Mouse (Mus musculus): ENCODE measurements around the gene Piwil4. TPM values are rescaled to one million over a fixed set of nuclear protein-coding genes. Genes with fewer than 3 reads are reported as not detected.
"Not testable (repeated sequence)": the region's sequence is repeated elsewhere in the genome, so short reads cannot be mapped to it uniquely, and the experiment has no call there.

The Piwil4 gene
- polyA plus RNA-seq, 1 experiment from 2014 or later = 0.11 TPM

DNA sequence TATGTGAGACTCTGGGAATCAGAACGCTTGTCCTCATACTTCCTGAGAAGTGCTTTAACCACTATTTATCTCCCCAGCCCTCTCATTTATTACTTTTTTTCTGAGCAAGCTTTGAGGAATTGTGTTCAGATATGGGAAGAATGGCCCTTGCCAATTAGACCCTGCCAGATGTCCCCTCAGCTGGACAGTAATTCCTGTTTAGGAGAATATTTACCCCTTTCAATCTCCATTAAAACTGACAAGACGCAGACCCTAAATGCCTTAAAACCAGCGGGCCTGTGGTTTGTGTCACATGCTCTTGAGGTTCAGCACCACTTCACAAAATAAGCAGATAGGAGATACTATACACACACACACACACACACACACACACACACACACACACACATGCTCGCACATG, 56.2 kb downstream of the Piwil4 start:
- no peaks in the 10 kb centered on the region for H3K4me1 ChIP-seq
- H3K4me2 ChIP-seq = no peak overlapping the region
- H3K4me3 ChIP-seq = no peak overlapping the region
- 63% methylated on average over 4 of the region's 4 CpGs for WGBS (ENCODE audit: insufficient replicate concordance)
- no peaks in the 10 kb centered on the region for H3K9me3 ChIP-seq (replicated peaks)
- no peaks in the 10 kb centered on the region for H3K27me3 ChIP-seq (replicated peaks)
- H3K27ac ChIP-seq = no peak overlapping the region
- no peak overlapping the region for H3K9ac ChIP-seq
- no peak for ATAC-seq
- H3K36me3 ChIP-seq = no peaks in the 10 kb centered on the region

DNA sequence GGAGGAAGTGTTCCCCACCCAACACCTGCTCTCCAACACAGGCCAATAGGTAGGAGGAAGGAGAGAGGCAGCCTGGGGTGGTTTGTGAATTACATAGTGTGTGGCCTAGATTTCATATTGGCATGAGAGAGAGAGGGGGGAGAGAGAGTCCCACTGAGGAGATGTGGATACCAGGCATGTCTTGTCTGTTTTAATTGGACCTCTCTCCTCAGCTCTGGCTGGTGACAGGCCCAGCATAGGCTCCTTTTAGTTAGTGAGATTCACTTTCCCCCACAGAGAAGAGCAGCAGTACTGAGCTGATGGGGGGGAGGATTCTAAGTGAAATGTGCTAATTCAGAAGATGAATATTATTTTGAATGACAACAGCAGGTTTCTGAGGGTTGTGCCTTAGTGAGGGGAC, 57.8 kb downstream of the Piwil4 start:
- Histone ChIP-seq H3K36me3 (no peaks in the 10 kb centered on the region), H3K4me2 (no peak overlapping the region), H3K4me3 (no peak overlapping the region), H3K27me3 (replicated peaks) (no peaks in the 10 kb centered on the region), H3K4me1 (no peaks in the 10 kb centered on the region), H3K9me3 (replicated peaks) (no peaks in the 10 kb centered on the region), H3K9ac (no peak overlapping the region), H3K27ac (no peak overlapping the region)
- ATAC-seq = no peak

DNA sequence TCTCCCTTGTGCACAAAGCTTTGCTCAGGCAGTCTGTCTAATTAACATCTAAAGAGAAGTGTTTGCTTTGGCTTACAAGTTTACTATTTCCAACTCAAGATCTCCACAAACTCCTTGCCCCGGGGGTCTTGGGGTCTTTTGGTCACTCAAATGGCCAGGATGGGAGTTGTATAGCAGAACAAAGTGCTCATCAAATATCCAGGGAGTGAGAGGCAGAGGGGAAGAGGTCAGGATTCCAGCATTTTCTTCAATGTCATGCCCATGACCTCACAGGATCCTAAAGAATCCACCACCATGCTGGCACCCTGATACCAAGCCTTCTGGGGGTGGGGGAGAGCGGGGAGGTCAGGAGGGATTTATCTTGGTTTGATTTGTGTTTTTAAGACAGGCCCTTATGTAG, 59.9 kb downstream of the Piwil4 start:
- Histone ChIP-seq H3K36me3 (no peaks in the 10 kb centered on the region), H3K27me3 (replicated peaks) (no peaks in the 10 kb centered on the region), H3K9me3 (replicated peaks) (no peaks in the 10 kb centered on the region), H3K27ac (no peak overlapping the region), H3K4me3 (no peak overlapping the region), H3K4me2 (no peak overlapping the region), H3K9ac (no peak overlapping the region), H3K4me1 (no peaks in the 10 kb centered on the region)
- 43% methylated on average over 2 of the region's 2 CpGs for WGBS (ENCODE audit: insufficient replicate concordance)
- ATAC-seq = no peak

DNA sequence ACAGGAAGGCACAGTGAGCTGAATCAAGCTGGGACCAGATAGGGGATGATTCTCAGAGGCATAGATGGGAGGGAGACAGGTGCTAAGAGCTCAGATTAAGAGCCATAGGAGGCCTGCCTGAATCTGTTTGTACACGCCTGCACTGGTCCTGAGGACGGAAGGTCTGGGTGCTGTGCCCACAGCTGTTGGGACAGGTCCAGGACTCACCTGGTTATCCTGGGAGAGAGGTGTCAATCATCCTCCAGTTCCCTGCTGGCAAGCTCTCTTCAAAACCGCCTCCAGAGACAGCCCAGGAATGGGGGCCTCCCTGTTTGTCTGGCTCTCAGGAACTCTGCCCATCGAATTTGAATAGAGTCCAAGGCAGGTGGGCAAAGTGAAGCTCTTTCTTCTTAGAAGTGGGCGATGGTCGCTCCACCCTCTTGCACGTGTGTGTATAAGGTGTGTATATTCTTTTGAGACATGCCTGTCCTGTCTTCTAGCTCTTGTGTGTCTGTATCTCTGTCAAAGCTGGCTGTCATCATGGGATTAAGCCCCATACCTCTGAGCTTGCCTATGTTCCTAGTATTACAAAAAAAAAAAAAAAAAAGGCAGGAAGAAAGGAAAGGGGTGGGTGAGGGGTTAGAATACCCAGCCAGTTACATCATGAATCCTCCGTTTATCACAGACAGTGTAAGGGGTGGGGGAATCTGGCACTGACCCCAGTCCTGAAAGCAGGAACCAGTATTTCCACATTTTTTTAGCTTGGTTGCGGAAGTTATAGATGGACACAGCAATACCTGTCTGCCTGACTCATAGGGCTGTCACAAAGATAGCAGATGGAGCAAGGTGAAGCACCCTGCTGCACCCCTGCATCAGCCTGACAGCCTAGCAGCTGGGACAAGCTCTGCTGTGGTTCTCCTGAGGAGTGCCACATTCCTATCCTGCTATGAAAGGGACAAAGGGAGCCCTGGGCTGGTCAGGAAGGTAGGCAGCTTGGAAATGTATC, 64.5 kb downstream of the Piwil4 start:
- Histone ChIP-seq H3K4me3 (no peak overlapping the region), H3K27ac (no peak overlapping the region), H3K4me2 (no peak overlapping the region), H3K36me3 (no peaks in the 10 kb centered on the region), H3K9me3 (replicated peaks) (no peaks in the 10 kb centered on the region), H3K9ac (no peak overlapping the region), H3K4me1 (no peaks in the 10 kb centered on the region), H3K27me3 (replicated peaks) (no peaks in the 10 kb centered on the region)
- no peak for ATAC-seq
- WGBS (ENCODE audit: insufficient replicate concordance) = 49% methylated on average over 9 of the region's 9 CpGs

DNA sequence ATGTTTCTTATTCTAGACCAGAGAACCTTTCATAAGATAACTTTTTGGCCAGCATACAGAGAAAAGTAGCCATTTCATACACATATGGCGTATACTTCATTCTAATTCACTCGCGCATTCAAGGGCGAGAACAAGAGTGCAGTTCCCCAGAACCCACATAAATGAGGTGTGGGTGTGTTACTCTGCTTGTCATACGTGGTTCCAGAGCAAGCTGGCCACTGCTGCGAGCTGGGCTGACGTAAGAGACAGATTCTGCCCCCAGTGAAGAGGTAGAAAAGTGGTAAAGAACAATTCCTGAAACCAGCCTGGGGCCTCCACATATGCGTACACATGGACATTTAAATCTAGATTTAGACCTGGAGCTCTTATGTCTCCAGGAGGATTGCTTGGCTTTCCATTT, 66.0 kb downstream of the Piwil4 start:
- no peak overlapping the region for H3K27ac ChIP-seq
- no peaks in the 10 kb centered on the region for H3K36me3 ChIP-seq
- ATAC-seq = no peak
- H3K4me2 ChIP-seq = no peak overlapping the region
- H3K27me3 ChIP-seq (replicated peaks) = no peaks in the 10 kb centered on the region
- H3K9me3 ChIP-seq (replicated peaks) = no peaks in the 10 kb centered on the region
- H3K9ac ChIP-seq = no peak overlapping the region
- H3K4me3 ChIP-seq = no peak overlapping the region
- H3K4me1 ChIP-seq = no peaks in the 10 kb centered on the region
- WGBS (ENCODE audit: insufficient replicate concordance) = 67% methylated on average over 8 of the region's 8 CpGs

DNA sequence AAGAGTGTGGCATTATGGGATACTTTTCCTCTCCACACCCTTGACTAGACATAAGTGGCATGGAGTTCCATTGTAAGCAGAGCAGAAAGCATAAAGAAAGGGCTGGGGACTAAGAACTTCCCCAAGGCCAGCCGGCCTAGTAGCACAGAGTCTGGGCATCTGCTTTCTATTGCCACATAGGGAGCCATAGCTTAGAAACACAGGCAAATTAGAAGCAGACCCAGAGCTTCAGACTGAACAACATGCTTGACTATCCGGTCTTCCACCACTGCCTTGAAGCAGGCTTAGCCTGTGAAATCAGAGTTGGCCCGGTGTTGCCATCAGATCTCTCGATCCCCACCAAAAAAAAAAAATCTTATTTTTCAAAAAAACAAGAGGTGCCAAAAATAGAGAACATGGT, 67.4 kb downstream of the Piwil4 start:
- no peak for ATAC-seq
- Histone ChIP-seq H3K9ac (no peak overlapping the region), H3K4me1 (no peaks in the 10 kb centered on the region), H3K27ac (no peak overlapping the region), H3K4me2 (no peak overlapping the region), H3K9me3 (replicated peaks) (no peaks in the 10 kb centered on the region), H3K27me3 (replicated peaks) (no peaks in the 10 kb centered on the region), H3K36me3 (no peaks in the 10 kb centered on the region), H3K4me3 (no peak overlapping the region)
- 76% methylated on average over 4 of the region's 4 CpGs for WGBS (ENCODE audit: insufficient replicate concordance)

DNA sequence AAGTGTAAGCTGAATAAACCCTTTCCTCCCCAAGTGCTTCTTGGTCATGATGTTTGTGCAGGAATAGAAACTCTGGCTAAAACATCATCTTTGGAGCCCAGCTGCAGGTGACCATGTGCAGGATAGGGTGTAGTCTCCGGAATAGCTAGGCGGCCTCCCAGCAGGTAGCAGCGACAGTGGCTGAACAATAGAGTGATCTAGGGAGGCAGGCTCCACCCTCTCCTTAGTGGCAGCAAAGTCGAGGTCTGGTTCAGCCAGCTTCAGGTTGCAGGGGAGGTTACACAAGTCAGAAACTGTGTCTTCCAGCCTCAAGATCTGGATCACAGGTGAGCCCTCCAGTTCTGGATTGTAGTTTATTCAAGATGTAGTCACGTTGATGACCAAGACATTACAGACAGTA, 68.6 kb downstream of the Piwil4 start:
- not testable (repeated sequence) for H3K36me3 ChIP-seq; H3K27me3 ChIP-seq (replicated peaks); H3K27ac ChIP-seq; H3K4me2 ChIP-seq; H3K9me3 ChIP-seq (replicated peaks); H3K4me1 ChIP-seq; ATAC-seq; H3K9ac ChIP-seq; H3K4me3 ChIP-seq
- WGBS (ENCODE audit: insufficient replicate concordance) = 51% methylated on average over 5 of the region's 5 CpGs

DNA sequence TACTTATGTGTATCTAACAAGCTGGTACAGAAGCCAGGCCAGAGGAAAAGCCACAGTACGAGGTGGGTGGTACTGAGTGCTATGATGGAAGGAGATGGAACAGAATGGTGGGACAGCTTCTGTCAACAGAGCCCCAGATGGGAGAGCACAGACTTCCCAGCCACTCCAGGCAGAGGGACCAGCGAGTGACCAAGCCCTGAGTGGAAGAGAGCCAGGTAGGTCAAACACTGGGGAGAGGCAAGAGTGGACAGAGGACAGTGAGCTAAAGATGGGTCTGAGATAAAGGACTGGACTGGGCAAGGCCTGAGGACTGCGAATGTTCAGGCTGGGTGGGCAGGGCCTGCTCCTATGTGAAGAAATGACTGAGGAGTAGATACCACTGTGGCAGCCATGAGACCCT, 72.2 kb downstream of the Piwil4 start:
- no peak overlapping the region for H3K27ac ChIP-seq
- no peak overlapping the region for H3K4me2 ChIP-seq
- H3K36me3 ChIP-seq = no peaks in the 10 kb centered on the region
- H3K4me3 ChIP-seq = no peak overlapping the region
- H3K4me1 ChIP-seq = no peaks in the 10 kb centered on the region
- no peaks in the 10 kb centered on the region for H3K9me3 ChIP-seq (replicated peaks)
- H3K9ac ChIP-seq = no peak overlapping the region
- no peak for ATAC-seq
- 47% methylated on average over 3 of the region's 3 CpGs for WGBS (ENCODE audit: insufficient replicate concordance)
- no peaks in the 10 kb centered on the region for H3K27me3 ChIP-seq (replicated peaks)

DNA sequence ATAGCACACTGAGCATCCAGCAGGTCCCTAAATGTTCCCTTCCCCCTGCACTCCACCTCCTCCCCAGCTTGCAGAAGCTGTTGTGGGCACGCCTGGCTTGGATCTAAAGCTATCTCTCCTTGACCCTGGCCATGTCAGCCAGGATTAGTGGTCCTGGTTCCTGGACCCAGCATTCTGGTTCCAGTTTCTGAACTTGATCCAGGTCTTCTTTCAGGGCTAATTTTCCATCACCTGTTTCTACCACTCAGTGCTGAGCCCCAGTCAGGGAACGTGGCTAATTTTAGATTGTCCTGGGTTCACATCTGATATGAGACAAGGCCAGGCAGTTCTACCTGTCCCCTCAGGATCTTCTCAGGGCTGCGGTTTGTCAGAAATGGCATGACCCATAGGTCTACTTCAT, 74.5 kb downstream of the Piwil4 start:
- Histone ChIP-seq H3K9me3 (replicated peaks) (no peaks in the 10 kb centered on the region), H3K4me1 (no peaks in the 10 kb centered on the region), H3K27me3 (replicated peaks) (no peaks in the 10 kb centered on the region), H3K36me3 (no peaks in the 10 kb centered on the region), H3K9ac (no peak overlapping the region), H3K4me2 (no peak overlapping the region), H3K27ac (no peak overlapping the region), H3K4me3 (no peak overlapping the region)
- ATAC-seq = no peak
- WGBS (ENCODE audit: insufficient replicate concordance) = 54% methylated on average over 3 of the region's 3 CpGs

DNA sequence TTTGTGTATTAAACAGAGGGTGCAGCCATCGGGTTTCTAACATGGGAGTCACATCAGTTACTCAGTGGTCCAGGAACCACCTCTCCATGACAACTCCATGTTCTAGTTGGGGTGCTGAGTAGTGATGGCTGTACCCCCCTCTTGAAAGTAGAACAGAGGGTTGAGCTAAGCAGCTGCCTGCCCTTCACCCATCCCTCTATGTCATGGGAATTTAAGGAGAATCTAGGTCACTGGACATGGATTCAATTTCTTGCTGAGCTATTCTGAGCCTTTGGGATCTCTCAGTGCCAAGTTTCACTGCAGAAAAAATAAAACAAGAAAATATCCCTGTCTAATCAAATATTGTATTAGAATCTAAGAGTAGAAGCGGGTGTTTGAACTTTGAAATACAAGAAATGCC, 76.9 kb downstream of the Piwil4 start:
- WGBS (ENCODE audit: insufficient replicate concordance) = 71% methylated on average over 2 of the region's 2 CpGs
- Histone ChIP-seq H3K9me3 (replicated peaks) (no peaks in the 10 kb centered on the region), H3K4me1 (no peaks in the 10 kb centered on the region), H3K27me3 (replicated peaks) (no peaks in the 10 kb centered on the region), H3K4me2 (no peak overlapping the region), H3K27ac (no peak overlapping the region), H3K36me3 (no peaks in the 10 kb centered on the region), H3K4me3 (no peak overlapping the region), H3K9ac (no peak overlapping the region)
- no peak for ATAC-seq

DNA sequence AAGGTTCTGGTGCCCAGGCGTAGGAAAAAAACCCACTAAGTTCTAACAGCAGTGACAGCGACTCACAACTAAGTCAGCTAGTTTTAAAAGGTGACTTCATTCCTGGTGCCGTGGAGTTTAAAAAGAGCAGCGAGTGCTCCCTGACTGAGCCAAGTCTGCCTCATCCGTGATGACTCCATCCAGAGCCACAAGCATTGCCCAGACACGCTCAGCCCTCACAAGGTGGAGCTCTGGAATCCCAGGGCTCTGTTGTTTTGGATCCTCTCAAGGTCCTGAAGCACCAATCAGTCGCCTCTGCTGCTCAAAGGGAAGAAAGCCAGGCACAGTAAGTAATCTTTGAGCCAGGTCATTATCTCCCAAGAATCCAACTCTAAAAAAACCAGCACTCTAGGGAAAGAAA, 77.7 kb downstream of the Piwil4 start:
- Histone ChIP-seq H3K27ac (no peak overlapping the region), H3K9ac (no peak overlapping the region), H3K36me3 (no peaks in the 10 kb centered on the region), H3K4me2 (no peak overlapping the region), H3K4me3 (no peak overlapping the region), H3K9me3 (replicated peaks) (no peaks in the 10 kb centered on the region), H3K4me1 (no peaks in the 10 kb centered on the region), H3K27me3 (replicated peaks) (no peaks in the 10 kb centered on the region)
- ATAC-seq = no peak
- WGBS (ENCODE audit: insufficient replicate concordance) = 61% methylated on average over 7 of the region's 7 CpGs

DNA sequence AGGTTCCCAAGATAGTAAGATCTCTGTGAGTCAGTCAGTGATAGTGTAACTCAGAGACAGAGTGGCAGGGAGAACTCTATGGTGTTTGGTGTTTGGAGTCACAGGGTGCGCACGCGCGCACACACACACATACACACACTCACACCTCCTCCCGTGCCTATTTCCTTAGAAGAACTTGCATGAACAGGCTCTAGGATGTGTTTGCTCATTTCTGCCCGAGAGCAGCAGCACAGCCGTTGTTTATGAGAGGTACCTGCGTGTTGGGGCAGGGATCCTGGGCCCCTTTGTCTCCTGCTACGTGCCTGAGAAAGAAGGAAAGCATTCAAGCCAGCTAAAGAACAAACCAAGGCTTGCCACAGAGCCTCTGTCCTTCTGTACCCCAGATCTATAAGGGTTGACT, 78.4 kb downstream of the Piwil4 start:
- no peak for ATAC-seq

DNA sequence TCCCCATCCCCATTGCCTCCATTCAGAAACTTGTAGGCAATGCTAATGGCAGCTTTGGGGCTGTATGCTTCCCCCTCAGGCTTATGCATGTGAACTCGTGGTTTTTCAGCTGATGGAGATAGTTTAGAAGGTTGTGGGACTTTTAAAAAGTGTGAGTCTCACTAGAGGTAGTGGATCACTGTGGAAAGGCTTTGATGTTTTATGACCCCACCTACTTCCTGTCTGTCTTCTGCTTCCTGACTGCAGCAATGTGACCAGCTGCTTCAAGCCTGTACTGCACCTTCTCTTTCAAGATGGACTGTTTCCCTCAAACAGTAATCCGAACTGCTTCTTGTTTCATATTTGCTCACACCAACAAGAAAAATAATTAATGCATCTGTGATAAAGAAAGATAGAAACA, 82.6 kb downstream of the Piwil4 start:
- no peaks in the 10 kb centered on the region for H3K36me3 ChIP-seq
- H3K4me3 ChIP-seq = no peak overlapping the region
- H3K9me3 ChIP-seq (replicated peaks) = no peaks in the 10 kb centered on the region
- ATAC-seq = no peak
- H3K27me3 ChIP-seq (replicated peaks) = no peaks in the 10 kb centered on the region
- no peak overlapping the region for H3K27ac ChIP-seq
- H3K4me1 ChIP-seq = no peaks in the 10 kb centered on the region
- no peak overlapping the region for H3K4me2 ChIP-seq
- 25% methylated on average over 2 of the region's 2 CpGs for WGBS (ENCODE audit: insufficient replicate concordance)
- no peak overlapping the region for H3K9ac ChIP-seq

More for the DNA sequence above, 78.4 kb downstream of the Piwil4 start:
- no peak overlapping the region for H3K9ac ChIP-seq
- no peak overlapping the region for H3K4me3 ChIP-seq
- WGBS (ENCODE audit: insufficient replicate concordance) = 73% methylated on average over 9 of the region's 9 CpGs
- H3K36me3 ChIP-seq = no peaks in the 10 kb centered on the region
- H3K27ac ChIP-seq = no peak overlapping the region
- H3K4me2 ChIP-seq = no peak overlapping the region
- H3K4me1 ChIP-seq = no peaks in the 10 kb centered on the region
- no peaks in the 10 kb centered on the region for H3K27me3 ChIP-seq (replicated peaks)
- H3K9me3 ChIP-seq (replicated peaks) = no peaks in the 10 kb centered on the region
